Mouse (Mus musculus): ENCODE measurements at regions not wholly inside any gene's neighbourhood (a gene's known extent, or its start where the extent isn't known, plus 50 kb on each side); places are given as distances from the start of the nearest gene placed in this dataset.

GRCm38 (mm10) chr8:89310696-89311214, 266.8 kb upstream of the Sall1 start:
- Histone ChIP-seq H3K4me3 (ENCODE audit: low read depth, low read length) (no peak overlapping the region), H3K36me3 (ENCODE audit: control insufficient read depth, insufficient read depth, low read length) (no peaks in the 10 kb centered on the region), H3K27ac (ENCODE audit: insufficient read depth, low read depth, low read length) (no peak overlapping the region), H3K4me1 (ENCODE audit: control insufficient read depth, insufficient read depth, insufficient read length, low read length) (peaks cover 5% of the 10 kb centered on the region; the same call in 1 of the 2 replicates), H3K27me3 (ENCODE audit: control insufficient read depth, insufficient read depth, low read length) (no peaks in the 10 kb centered on the region)
- WGBS, result 62% methylated on average over 5 of the region's 5 CpGs
- TF ChIP-seq POLR2A (IDR thresholded peaks at IDR 0.05; ENCODE audit: low read depth, low read length), result no peak
- TF ChIP-seq CTCF (IDR thresholded peaks at IDR 0.05; ENCODE audit: extremely low read depth, insufficient read length, insufficient replicate concordance, low read depth, low read length), result no peak

GRCm38 (mm10) chr8:89309591-89309990, 265.6 kb upstream of the Sall1 start:
- Histone ChIP-seq H3K27me3 (ENCODE audit: control insufficient read depth, insufficient read depth, low read length) (no peaks in the 10 kb centered on the region), H3K27ac (ENCODE audit: insufficient read depth, low read depth, low read length) (no peak overlapping the region), H3K4me1 (ENCODE audit: control insufficient read depth, insufficient read depth, insufficient read length, low read length) (peaks cover 5% of the 10 kb centered on the region; the same call in 1 of the 2 replicates), H3K36me3 (ENCODE audit: control insufficient read depth, insufficient read depth, low read length) (no peaks in the 10 kb centered on the region), H3K4me3 (ENCODE audit: low read depth, low read length) (no peak overlapping the region)
- WGBS, result 61% methylated on average over 4 of the region's 4 CpGs
- no peak for TF ChIP-seq CTCF (IDR thresholded peaks at IDR 0.05; ENCODE audit: extremely low read depth, insufficient read length, insufficient replicate concordance, low read depth, low read length)
- TF ChIP-seq POLR2A (IDR thresholded peaks at IDR 0.05; ENCODE audit: low read depth, low read length), result no peak

GRCm38 (mm10) chr8:89308950-89309349, 265.0 kb upstream of the Sall1 start:
- peaks cover 5% of the 10 kb centered on the region; the same call in 1 of the 2 replicates for H3K4me1 ChIP-seq (ENCODE audit: control insufficient read depth, insufficient read depth, insufficient read length, low read length)
- H3K36me3 ChIP-seq (ENCODE audit: control insufficient read depth, insufficient read depth, low read length), result no peaks in the 10 kb centered on the region
- TF ChIP-seq CTCF (IDR thresholded peaks at IDR 0.05; ENCODE audit: extremely low read depth, insufficient read length, insufficient replicate concordance, low read depth, low read length) (no peak), POLR2A (IDR thresholded peaks at IDR 0.05; ENCODE audit: low read depth, low read length) (no peak)
- H3K27ac ChIP-seq (ENCODE audit: insufficient read depth, low read depth, low read length), result no peak overlapping the region
- WGBS, result 64% methylated on average over 5 of the region's 5 CpGs
- H3K27me3 ChIP-seq (ENCODE audit: control insufficient read depth, insufficient read depth, low read length), result no peaks in the 10 kb centered on the region
- H3K4me3 ChIP-seq (ENCODE audit: low read depth, low read length), result no peak overlapping the region

GRCm38 (mm10) chr8:89308532-89308931, 264.6 kb upstream of the Sall1 start:
- TF ChIP-seq POLR2A (IDR thresholded peaks at IDR 0.05; ENCODE audit: low read depth, low read length) (no peak), CTCF (IDR thresholded peaks at IDR 0.05; ENCODE audit: extremely low read depth, insufficient read length, insufficient replicate concordance, low read depth, low read length) (no peak)

GRCm38 (mm10) chr8:89307601-89308000, 263.6 kb upstream of the Sall1 start:
- Histone ChIP-seq H3K27ac (ENCODE audit: insufficient read depth, low read depth, low read length) (no peak overlapping the region), H3K4me3 (ENCODE audit: low read depth, low read length) (no peak overlapping the region), H3K27me3 (ENCODE audit: control insufficient read depth, insufficient read depth, low read length) (no peaks in the 10 kb centered on the region), H3K36me3 (ENCODE audit: control insufficient read depth, insufficient read depth, low read length) (no peaks in the 10 kb centered on the region), H3K4me1 (ENCODE audit: control insufficient read depth, insufficient read depth, insufficient read length, low read length) (peaks cover 5% of the 10 kb centered on the region; the same call in 1 of the 2 replicates)
- WGBS, result 56% methylated on average over 10 of the region's 10 CpGs
- no peak for TF ChIP-seq CTCF (IDR thresholded peaks at IDR 0.05; ENCODE audit: extremely low read depth, insufficient read length, insufficient replicate concordance, low read depth, low read length)

More at GRCm38 (mm10) chr8:89308532-89308931, 264.6 kb upstream of the Sall1 start:
- Histone ChIP-seq H3K27me3 (ENCODE audit: control insufficient read depth, insufficient read depth, low read length) (no peaks in the 10 kb centered on the region), H3K36me3 (ENCODE audit: control insufficient read depth, insufficient read depth, low read length) (no peaks in the 10 kb centered on the region), H3K4me1 (ENCODE audit: control insufficient read depth, insufficient read depth, insufficient read length, low read length) (peaks cover 5% of the 10 kb centered on the region; the same call in 1 of the 2 replicates), H3K4me3 (ENCODE audit: low read depth, low read length) (no peak overlapping the region), H3K27ac (ENCODE audit: insufficient read depth, low read depth, low read length) (no peak overlapping the region)
- 71% methylated on average over 8 of the region's 8 CpGs for WGBS

- Histone ChIP-seq H3K27ac (ENCODE audit: insufficient read depth, low read depth, low read length) (no peak overlapping the region), H3K4me3 (ENCODE audit: low read depth, low read length) (no peak overlapping the region), H3K36me3 (ENCODE audit: control insufficient read depth, insufficient read depth, low read length) (no peaks in the 10 kb centered on the region), H3K27me3 (ENCODE audit: control insufficient read depth, insufficient read depth, low read length) (no peaks in the 10 kb centered on the region), H3K4me1 (ENCODE audit: control insufficient read depth, insufficient read depth, insufficient read length, low read length) (peaks cover 5% of the 10 kb centered on the region; the same call in 1 of the 2 replicates)
- TF ChIP-seq POLR2A (IDR thresholded peaks at IDR 0.05; ENCODE audit: low read depth, low read length) (no peak), CTCF (IDR thresholded peaks at IDR 0.05; ENCODE audit: extremely low read depth, insufficient read length, insufficient replicate concordance, low read depth, low read length) (no peak)
- WGBS, result 41% methylated on average over 4 of the region's 4 CpGs
Observed at GRCm38 (mm10) chr8:89307085-89307484, 263.1 kb upstream of the Sall1 start.

GRCm38 (mm10) chr8:89304116-89304515, 260.2 kb upstream of the Sall1 start:
- Histone ChIP-seq H3K27ac (ENCODE audit: insufficient read depth, low read depth, low read length) (no peak overlapping the region), H3K4me1 (ENCODE audit: control insufficient read depth, insufficient read depth, insufficient read length, low read length) (peaks cover 5% of the 10 kb centered on the region; the same call in 1 of the 2 replicates), H3K27me3 (ENCODE audit: control insufficient read depth, insufficient read depth, low read length) (no peaks in the 10 kb centered on the region), H3K4me3 (ENCODE audit: low read depth, low read length) (no peak overlapping the region), H3K36me3 (ENCODE audit: control insufficient read depth, insufficient read depth, low read length) (no peaks in the 10 kb centered on the region)
- no peak for TF ChIP-seq CTCF (IDR thresholded peaks at IDR 0.05; ENCODE audit: extremely low read depth, insufficient read length, insufficient replicate concordance, low read depth, low read length)
- TF ChIP-seq POLR2A (IDR thresholded peaks at IDR 0.05; ENCODE audit: low read depth, low read length), result no peak
- 82% methylated on average over 10 of the region's 10 CpGs for WGBS

Data from small intestine, adult 2 months (tissue).